Mouse (Mus musculus) brain, embryonic 14.5 days (tissue): ENCODE measurements at regions not wholly inside any gene's neighbourhood (a gene's known extent, or its start where the extent isn't known, plus 50 kb on each side); places are given as distances from the start of the nearest gene placed in this dataset.

ENCODE experiments used
- CTCF ChIP-seq: fragments of 200-500 bp; IDR thresholded peaks from 2 replicates; pipeline ENCODE4 v1.5.1; 2012; ENCODE audit warnings: inconsistent platforms, mild to moderate bottlenecking, moderate library complexity, borderline replicate concordance; ENCODE audit not compliant: insufficient read depth, insufficient read length; ENCODE audit errors: extremely low read depth
- POLR2A ChIP-seq: fragments of 200-500 bp; IDR thresholded peaks from 2 replicates; pipeline ENCODE4 v1.6.1; 2012; ENCODE audit warnings: mild to moderate bottlenecking, inconsistent platforms, borderline replicate concordance; ENCODE audit not compliant: poor library complexity, insufficient read depth, insufficient read length, severe bottlenecking; ENCODE audit errors: extremely low read depth

DNA sequence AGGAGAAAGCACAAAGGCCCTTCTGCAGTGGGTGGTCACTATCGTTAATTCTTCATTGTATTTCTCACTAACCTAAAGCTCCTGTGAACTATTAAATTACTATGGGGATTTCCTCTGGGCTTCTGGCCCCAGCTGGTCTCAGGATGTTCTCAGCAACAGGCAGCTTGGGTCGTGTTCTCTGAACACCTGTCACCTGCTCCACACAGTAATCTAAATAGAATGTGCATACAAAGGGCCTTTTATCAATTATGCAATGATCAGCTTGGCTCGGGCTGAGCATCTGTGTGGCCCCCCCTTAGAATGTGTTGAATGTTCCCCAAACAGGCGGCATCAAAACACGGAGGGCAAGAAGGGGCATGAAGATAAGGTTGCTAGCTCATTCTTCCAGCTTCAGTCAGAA is 129.6 kb upstream of the Kbtbd8 start:
- TF ChIP-seq CTCF (no peak), POLR2A (no peak)
